Mouse (Mus musculus) intestine, embryonic 16.5 days (tissue): ENCODE results near the gene Adora1. TPM values are rescaled to one million over a fixed set of nuclear protein-coding genes. Genes with fewer than 3 reads are reported as not detected.
A peak's percentile ranks its signal among the peaks of the same experiment; 100 is the strongest.

Source experiments
- ATAC-seq: fragments of 200-750 bp; cut with Nextera tagmentation; 2 replicates; pipeline ENCODE4 v1.8.0; 2017; ENCODE audit warnings: moderate TSS enrichment, moderate library complexity
- H3K27ac ChIP-seq: fragments of 300-500 bp; sonication (generic); 2 replicates; pipeline ENCODE4 v1.5.1; 2014; ENCODE audit warnings: mild to moderate bottlenecking, low read length
- H3K27me3 ChIP-seq: fragments of 300-500 bp; sonication (generic); replicated peaks from 2 replicates; pipeline ENCODE4 v1.6.1; 2014; ENCODE audit warnings: low read length, control low read depth, mixed read lengths; ENCODE audit not compliant: control insufficient read depth, insufficient read depth
- H3K36me3 ChIP-seq: fragments of 300-500 bp; sonication (generic); 2 replicates; pipeline ENCODE4 v1.6.1; 2014; ENCODE audit warnings: low read length, control low read depth; ENCODE audit not compliant: control insufficient read depth, insufficient read depth
- H3K4me1 ChIP-seq: fragments of 300-500 bp; sonication (generic); 2 replicates; pipeline ENCODE4 v1.6.1; 2014; ENCODE audit warnings: low read length, control low read depth, mixed read lengths; ENCODE audit not compliant: control insufficient read depth, insufficient read depth
- H3K4me2 ChIP-seq: fragments of 300-500 bp; sonication (generic); 2 replicates; pipeline ENCODE4 v1.6.1; 2014; ENCODE audit warnings: low read depth, low read length, control low read depth
- H3K4me3 ChIP-seq: fragments of 300-500 bp; sonication (generic); 2 replicates; pipeline ENCODE4 v1.5.1; 2014; ENCODE audit warnings: mild to moderate bottlenecking, low read length
- H3K9ac ChIP-seq: fragments of 300-500 bp; sonication (generic); 2 replicates; pipeline ENCODE4 v1.6.1; 2014; ENCODE audit warnings: low read depth, low read length
- H3K9me3 ChIP-seq: fragments of 300-500 bp; sonication (generic); 2 replicates; pipeline ENCODE4 v1.6.1; 2016; ENCODE audit warnings: low read length, control low read depth; ENCODE audit not compliant: control insufficient read depth
- WGBS: fragments of 180-500 bp; shearing (Covaris S2); extraction: QIAGEN DNeasy Blood & Tissue Kit; methylation state at CpG from one replicate; pipeline ENCODE4 v1.1.7; 2014; 5-methylcytosine and 5-hydroxymethylcytosine counted together
- polyA plus RNA-seq: library from polyadenylated mRNA; unstranded; fragments of >200 nt; fragmentation: Nextera tagmentation; extraction: Ambion mirVana; gene quantifications from 2 replicates; pipeline ENCODE4 v1.2.1, GENCODE M21; 2015

The Adora1 gene
- polyA plus RNA-seq, result 6.8 and 8.2 TPM in 2 replicates

DNA sequence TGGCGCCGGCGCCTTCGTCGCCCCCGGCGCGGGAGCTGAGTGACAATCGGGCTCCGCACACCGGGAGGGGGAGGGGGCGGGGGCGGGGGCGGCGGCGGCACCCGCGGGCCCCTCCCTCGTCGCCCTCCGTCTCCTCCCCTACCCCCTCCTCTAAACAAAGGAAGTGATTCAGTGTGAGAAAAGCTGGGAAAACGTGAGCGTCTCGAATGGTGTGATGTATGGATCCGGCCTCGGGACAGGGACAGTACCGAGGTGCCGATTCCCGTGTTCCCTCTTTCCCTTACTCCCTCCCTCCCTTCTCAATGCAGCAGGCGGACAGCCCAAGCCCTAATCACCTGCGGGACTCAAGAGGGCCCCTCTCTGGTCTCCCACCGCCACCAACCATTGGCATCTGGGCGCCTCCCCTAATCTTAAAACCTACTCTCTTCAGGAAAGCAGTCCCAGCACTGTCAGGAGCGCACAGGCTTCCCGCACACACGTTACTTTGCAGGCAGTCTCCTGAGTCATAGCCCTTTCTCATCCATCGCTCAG is at the start of gene Adora1:
Gene Adora1, minus strand, starts transcription at position 41 of the 531 bp plus-strand sequence.
- Histone ChIP-seq H3K27ac (no peak within 1 kb of the TSS), H3K9ac (peak within 1 kb of the TSS; percentile 62), H3K4me1 (peaks cover 23% of the 10 kb centered on the region), H3K9me3 (no peaks in the 10 kb centered on the region), H3K27me3 (peaks cover 28% of the 10 kb centered on the region), H3K36me3 (no peaks in the 10 kb centered on the region), H3K4me2 (peak within 1 kb of the TSS; percentile 85), H3K4me3 (peak within 1 kb of the TSS; percentile 50)
- 1% methylated on average over 33 of the region's 37 CpGs for WGBS
- ATAC-seq, result no peak

DNA sequence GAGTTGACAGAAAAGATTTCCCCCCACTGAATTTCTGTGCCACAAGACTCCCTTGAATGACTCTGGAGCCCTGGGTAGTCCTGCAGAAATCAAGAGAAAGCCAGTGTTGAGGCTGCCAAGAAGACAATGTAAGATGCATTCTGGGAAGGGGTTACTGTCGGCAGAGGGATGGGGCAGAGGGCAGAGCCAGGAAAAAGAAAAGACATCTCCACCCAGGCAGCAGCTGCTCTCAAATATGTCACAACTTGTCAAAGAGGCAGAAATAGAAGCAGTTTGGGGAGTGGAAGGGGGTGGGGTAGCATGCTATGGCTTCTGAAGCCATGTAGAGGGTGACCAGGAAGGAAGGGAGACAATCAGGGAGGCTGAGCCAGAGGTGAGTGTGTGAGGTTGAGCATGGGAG is 47.9 kb upstream of the Adora1 start:
- Histone ChIP-seq H3K4me2 (no peak overlapping the region), H3K36me3 (no peaks in the 10 kb centered on the region), H3K27me3 (no peaks in the 10 kb centered on the region), H3K9me3 (no peaks in the 10 kb centered on the region), H3K4me1 (no peaks in the 10 kb centered on the region), H3K9ac (no peak overlapping the region), H3K27ac (no peak overlapping the region), H3K4me3 (no peak overlapping the region)
- WGBS, result 63% methylated on average over 1 of the region's 1 CpGs
- ATAC-seq, result no peak

DNA sequence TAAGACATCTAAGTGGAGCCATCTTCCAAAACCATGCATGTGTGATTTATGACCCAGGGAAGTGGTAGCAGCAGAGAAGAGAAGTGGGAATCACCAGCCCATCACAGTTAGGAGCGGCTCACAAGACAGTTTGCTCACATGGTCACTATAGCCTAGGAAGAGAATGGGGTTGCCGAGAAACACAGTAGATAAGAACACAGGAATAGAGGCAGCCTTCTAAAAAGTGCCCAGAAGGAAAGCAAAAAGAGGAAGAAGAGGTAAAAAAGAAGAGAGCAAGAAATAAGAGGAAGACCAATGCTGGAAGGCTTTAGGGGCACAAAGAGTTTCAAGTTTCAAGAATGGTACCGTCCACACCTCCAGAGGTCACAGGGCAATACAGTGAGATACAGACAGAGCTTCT is 47.1 kb upstream of the Adora1 start:
- WGBS, result 51% methylated on average over 3 of the region's 3 CpGs
- no peak for ATAC-seq
- Histone ChIP-seq H3K4me2 (no peak overlapping the region), H3K9ac (no peak overlapping the region), H3K27me3 (no peaks in the 10 kb centered on the region), H3K4me1 (no peaks in the 10 kb centered on the region), H3K27ac (no peak overlapping the region), H3K36me3 (no peaks in the 10 kb centered on the region), H3K9me3 (no peaks in the 10 kb centered on the region), H3K4me3 (no peak overlapping the region)

DNA sequence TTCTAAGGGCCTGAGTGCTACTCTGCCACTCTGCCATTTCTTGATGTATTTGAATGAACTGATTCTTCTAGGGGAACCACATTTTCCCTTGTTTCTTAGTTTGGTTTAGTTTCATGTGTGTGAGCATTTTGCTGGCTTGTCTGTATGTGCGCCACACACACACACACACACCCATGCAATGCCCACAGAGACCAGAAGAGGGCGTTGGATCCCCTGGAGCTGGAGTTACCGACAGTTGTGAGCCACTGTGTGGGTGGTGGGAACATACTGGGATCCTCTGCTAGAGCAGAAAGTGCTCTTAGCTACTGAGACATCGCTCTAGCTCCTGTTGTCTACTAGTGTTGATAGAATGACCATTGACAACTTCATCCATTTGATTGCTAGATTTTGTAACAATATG is 46.3 kb upstream of the Adora1 start:
- Histone ChIP-seq H3K27me3 (no peaks in the 10 kb centered on the region), H3K27ac (no peak overlapping the region), H3K4me3 (no peak overlapping the region), H3K36me3 (no peaks in the 10 kb centered on the region), H3K9me3 (no peaks in the 10 kb centered on the region), H3K4me1 (no peaks in the 10 kb centered on the region), H3K9ac (no peak overlapping the region), H3K4me2 (no peak overlapping the region)
- WGBS, result 76% methylated on average over 4 of the region's 4 CpGs
- no peak for ATAC-seq

DNA sequence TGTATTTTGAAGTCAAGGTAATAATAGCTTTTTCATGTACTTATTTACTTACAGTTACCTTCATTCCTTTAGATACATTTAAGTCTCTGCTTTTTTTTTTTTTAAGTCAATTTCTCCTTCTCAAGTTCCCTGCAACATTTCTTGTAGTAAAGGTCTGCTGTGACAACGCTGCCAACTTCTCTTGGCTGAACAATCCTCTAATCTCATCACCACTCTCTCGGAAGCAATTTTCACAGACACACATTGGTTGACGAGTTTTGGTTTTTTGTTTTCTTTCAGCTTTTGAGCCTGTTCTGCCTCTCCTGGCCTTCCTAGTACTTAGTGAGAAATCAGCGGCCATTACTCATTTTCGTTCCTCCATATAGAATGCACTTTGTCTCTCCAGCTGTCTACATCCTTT is 44.9 kb upstream of the Adora1 start:
- no peaks in the 10 kb centered on the region for H3K27me3 ChIP-seq
- H3K9ac ChIP-seq, result no peak overlapping the region
- H3K4me1 ChIP-seq, result no peaks in the 10 kb centered on the region
- no peak overlapping the region for H3K4me3 ChIP-seq
- H3K36me3 ChIP-seq, result no peaks in the 10 kb centered on the region
- H3K4me2 ChIP-seq, result no peak overlapping the region
- WGBS, result 82% methylated on average over 5 of the region's 5 CpGs
- H3K27ac ChIP-seq, result no peak overlapping the region
- H3K9me3 ChIP-seq, result no peaks in the 10 kb centered on the region
- no peak for ATAC-seq

DNA sequence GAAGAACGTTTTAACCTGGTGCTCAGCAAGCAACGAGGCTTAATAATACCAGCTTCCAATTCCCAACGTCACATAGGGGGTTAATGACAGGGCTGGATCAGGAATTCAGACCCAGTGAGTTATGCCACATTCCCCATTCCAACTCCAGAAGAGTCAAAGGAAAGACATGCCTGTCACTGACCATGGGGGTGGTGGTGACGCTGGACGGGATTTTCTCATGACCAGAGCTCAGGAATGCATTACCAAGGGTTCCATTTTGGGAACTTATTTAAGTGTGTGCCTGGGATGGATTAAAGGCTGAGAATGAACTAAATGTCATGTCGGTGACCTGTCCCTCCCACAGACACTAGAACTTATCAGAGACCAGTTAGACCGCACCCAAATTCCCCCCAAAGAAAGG is 41.6 kb upstream of the Adora1 start:
- Histone ChIP-seq H3K9ac (no peak overlapping the region), H3K27ac (no peak overlapping the region), H3K27me3 (no peaks in the 10 kb centered on the region), H3K4me2 (no peak overlapping the region), H3K9me3 (no peaks in the 10 kb centered on the region), H3K4me1 (no peaks in the 10 kb centered on the region), H3K36me3 (no peaks in the 10 kb centered on the region), H3K4me3 (no peak overlapping the region)
- no peak for ATAC-seq
- WGBS, result 86% methylated on average over 7 of the region's 7 CpGs

DNA sequence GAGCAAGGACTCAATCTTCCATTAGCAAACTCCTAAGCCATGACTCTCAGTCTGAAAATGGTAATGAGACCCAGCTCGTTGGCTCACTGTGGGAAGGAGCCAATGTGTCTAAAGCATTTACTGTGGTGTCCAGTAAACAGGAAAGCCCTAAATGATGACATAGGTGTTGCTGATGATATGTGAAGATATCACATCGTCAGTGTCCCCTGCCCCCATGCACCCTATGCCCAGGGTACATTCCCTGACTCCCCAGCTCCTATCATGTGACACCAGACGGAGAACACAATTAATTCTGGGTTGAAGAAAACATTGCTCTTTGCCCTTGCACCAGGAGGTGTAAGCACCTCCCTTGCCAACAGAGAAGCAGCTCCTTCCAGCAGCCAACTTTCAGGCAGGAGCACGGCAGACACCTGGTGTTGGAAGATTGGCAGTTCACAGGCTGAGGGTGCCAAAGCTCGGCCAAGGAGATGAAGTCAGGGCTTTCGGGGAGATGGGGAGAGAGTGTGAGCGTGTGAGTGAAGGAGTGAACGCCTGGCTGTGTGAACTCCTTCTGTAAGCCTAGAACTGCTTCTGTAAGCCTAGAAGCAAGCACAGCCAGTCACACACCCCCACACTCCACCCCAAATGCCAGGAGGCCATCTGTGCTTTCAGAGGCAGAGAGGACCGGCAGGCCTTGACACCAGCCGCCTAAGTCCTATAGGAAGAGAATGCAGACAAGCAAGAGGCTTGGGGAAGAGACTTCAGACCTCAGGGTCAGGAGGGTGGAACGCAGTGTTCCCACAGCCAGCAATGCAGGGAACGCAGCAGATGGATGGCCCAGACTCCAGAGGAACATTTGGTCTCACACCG is 40.6 kb upstream of the Adora1 start:
- 64% methylated on average over 13 of the region's 13 CpGs for WGBS
- H3K27ac ChIP-seq, result no peak overlapping the region
- no peak overlapping the region for H3K4me2 ChIP-seq
- H3K9ac ChIP-seq, result no peak overlapping the region
- no peaks in the 10 kb centered on the region for H3K4me1 ChIP-seq
- H3K9me3 ChIP-seq, result no peaks in the 10 kb centered on the region
- H3K36me3 ChIP-seq, result no peaks in the 10 kb centered on the region
- no peak overlapping the region for H3K4me3 ChIP-seq
- H3K27me3 ChIP-seq, result no peaks in the 10 kb centered on the region
- ATAC-seq, result no peak

DNA sequence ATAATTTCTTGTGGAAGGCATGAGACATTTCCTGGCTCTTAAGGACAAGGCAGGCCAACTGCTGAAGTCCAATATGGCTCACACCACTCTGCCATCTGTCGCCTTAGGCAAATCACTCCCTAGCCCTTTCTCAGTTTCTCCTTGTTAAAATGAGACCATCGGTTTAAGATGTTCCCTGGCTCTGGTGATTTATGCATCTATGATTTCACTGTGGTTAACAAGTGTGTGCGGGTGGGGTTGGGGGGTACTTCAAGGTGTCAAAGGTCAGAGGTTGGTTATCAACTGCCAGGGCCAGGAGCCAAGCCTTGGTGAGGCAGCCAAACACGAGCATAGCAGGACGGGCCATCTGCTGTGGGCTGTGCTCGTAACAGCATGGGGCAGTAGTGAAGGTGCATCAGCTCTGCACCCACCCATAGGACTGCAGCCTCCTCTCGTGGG is 39.3 kb upstream of the Adora1 start:
- no peaks in the 10 kb centered on the region for H3K4me1 ChIP-seq
- no peaks in the 10 kb centered on the region for H3K36me3 ChIP-seq
- no peaks in the 10 kb centered on the region for H3K27me3 ChIP-seq
- no peak for ATAC-seq
- H3K27ac ChIP-seq, result no peak overlapping the region
- no peak overlapping the region for H3K9ac ChIP-seq
- 75% methylated on average over 7 of the region's 7 CpGs for WGBS
- H3K4me3 ChIP-seq, result no peak overlapping the region
- H3K9me3 ChIP-seq, result no peaks in the 10 kb centered on the region
- H3K4me2 ChIP-seq, result no peak overlapping the region

DNA sequence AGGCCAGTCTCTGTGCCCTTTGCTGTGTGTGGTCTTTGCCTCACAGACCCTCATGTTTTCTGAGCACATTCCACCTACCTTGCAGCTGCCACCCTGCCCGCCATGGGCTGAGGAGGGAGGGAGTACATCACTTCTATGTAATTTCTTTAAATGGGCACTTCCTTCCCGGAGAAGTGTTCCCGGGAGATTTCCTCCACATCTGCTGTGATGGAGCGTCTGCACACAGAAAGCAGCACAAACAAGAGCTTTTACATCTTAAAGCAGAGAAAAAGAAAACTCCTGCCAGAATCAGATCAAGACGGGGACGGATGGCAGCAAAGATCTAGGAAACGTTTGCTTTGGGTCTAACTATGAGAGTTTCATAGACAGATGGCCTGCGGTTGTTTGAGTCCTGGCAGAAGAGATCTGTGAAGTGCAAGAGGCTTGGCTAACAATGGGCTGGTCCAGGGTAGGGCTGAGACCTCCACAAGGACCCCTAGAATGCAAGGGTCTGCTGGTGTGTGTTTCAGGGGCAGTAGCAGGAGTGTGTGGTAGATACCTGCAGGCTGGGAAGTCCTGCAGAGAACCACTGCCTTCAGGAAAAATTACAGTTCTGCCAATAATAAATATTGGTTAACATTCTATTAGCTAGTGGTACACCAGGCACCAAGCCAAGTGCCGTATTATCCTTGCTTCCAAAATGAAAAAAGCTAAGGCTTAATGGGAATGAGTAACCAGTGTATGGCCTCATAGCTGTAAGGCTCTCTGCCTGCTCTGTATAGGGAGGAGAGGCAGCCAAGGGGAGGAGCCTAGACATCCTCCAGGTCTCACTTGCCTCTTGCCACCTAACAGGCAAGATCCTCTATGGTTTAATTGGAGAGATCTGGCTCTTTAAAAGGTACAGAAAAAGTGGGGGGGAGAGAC is 38.5 kb upstream of the Adora1 start:
- Histone ChIP-seq H3K27me3 (no peaks in the 10 kb centered on the region), H3K4me2 (no peak overlapping the region), H3K4me1 (no peaks in the 10 kb centered on the region), H3K4me3 (no peak overlapping the region), H3K27ac (no peak overlapping the region), H3K9me3 (no peaks in the 10 kb centered on the region), H3K36me3 (no peaks in the 10 kb centered on the region), H3K9ac (no peak overlapping the region)
- no peak for ATAC-seq
- WGBS, result 49% methylated on average over 9 of the region's 9 CpGs
